Mouse (Mus musculus) kidney, embryonic 14.5 days (tissue): Measurements from ENCODE around the gene Gsn. TPM values are rescaled to one million over a fixed set of nuclear protein-coding genes. Genes with fewer than 3 reads are reported as not detected.

ENCODE experiments used
- ATAC-seq: fragments of 200-750 bp; cut with Nextera tagmentation; 2 replicates; pipeline ENCODE4 v1.8.0; 2017; ENCODE audit warnings: moderate number of reproducible peaks, mild to moderate bottlenecking, moderate TSS enrichment, moderate library complexity; ENCODE audit not compliant: low FRiP score, low TSS enrichment
- H3K27ac ChIP-seq: fragments of 300-500 bp; sonication (generic); 2 replicates; pipeline ENCODE4 v1.5.1; 2014; ENCODE audit warnings: low read depth, mild to moderate bottlenecking, low read length, moderate library complexity, mixed read lengths
- H3K27me3 ChIP-seq: fragments of 300-500 bp; sonication (generic); 2 replicates; pipeline ENCODE4 v1.6.1; 2014; ENCODE audit warnings: mild to moderate bottlenecking, low read length; ENCODE audit not compliant: control insufficient read depth, insufficient read depth
- H3K36me3 ChIP-seq: fragments of 300-500 bp; sonication (generic); 2 replicates; pipeline ENCODE4 v1.6.1; 2014; ENCODE audit warnings: low read length, mixed read lengths; ENCODE audit not compliant: control insufficient read depth, insufficient read depth
- H3K4me1 ChIP-seq: fragments of 300-500 bp; sonication (generic); 2 replicates; pipeline ENCODE4 v1.6.1; 2014; ENCODE audit warnings: low read length, mixed read lengths; ENCODE audit not compliant: control insufficient read depth, insufficient read depth
- H3K4me2 ChIP-seq: fragments of 300-500 bp; sonication (generic); replicated peaks from 2 replicates; pipeline ENCODE4 v1.6.1; 2014; ENCODE audit warnings: low read depth, mild to moderate bottlenecking, low read length
- H3K4me3 ChIP-seq: fragments of 300-500 bp; sonication (generic); 2 replicates; pipeline ENCODE4 v1.5.1; 2014; ENCODE audit warnings: mild to moderate bottlenecking, low read length
- H3K9ac ChIP-seq: fragments of 300-500 bp; sonication (generic); 2 replicates; pipeline ENCODE4 v1.6.1; 2014; ENCODE audit warnings: low read depth, mild to moderate bottlenecking, low read length, moderate library complexity
- H3K9me3 ChIP-seq: fragments of 300-500 bp; sonication (generic); 2 replicates; pipeline ENCODE4 v1.6.1; 2016; ENCODE audit warnings: low read length; ENCODE audit not compliant: control insufficient read depth
- WGBS: fragments of 180-500 bp; shearing (Covaris S2); extraction: QIAGEN DNeasy Blood & Tissue Kit; methylation state at CpG from one replicate; pipeline ENCODE4 v1.1.7; 2014; 5-methylcytosine and 5-hydroxymethylcytosine counted together
- polyA plus RNA-seq: library from polyadenylated mRNA; unstranded; fragments of >200 nt; fragmentation: Nextera tagmentation; extraction: Ambion mirVana; gene quantifications from 2 replicates; pipeline ENCODE4 v1.2.1, GENCODE M21; 2014

Gene Gsn
- polyA plus RNA-seq, 1 experiment from 2014 or later = 84.2 TPM

- Histone ChIP-seq H3K4me1 (no peaks in the 10 kb centered on the region), H3K9ac (no peak overlapping the region), H3K9me3 (no peaks in the 10 kb centered on the region), H3K27ac (no peak overlapping the region), H3K36me3 (no peaks in the 10 kb centered on the region; the same call in 1 of the 2 replicates), H3K4me2 (no peak overlapping the region), H3K4me3 (no peak overlapping the region), H3K27me3 (no peaks in the 10 kb centered on the region)
- 69% methylated on average over 3 of the region's 3 CpGs for WGBS
- no peak for ATAC-seq
These were observed 36.5 kb downstream of the Gsn start for GRCm38 (mm10) chr2:35292700-35293099.

DNA sequence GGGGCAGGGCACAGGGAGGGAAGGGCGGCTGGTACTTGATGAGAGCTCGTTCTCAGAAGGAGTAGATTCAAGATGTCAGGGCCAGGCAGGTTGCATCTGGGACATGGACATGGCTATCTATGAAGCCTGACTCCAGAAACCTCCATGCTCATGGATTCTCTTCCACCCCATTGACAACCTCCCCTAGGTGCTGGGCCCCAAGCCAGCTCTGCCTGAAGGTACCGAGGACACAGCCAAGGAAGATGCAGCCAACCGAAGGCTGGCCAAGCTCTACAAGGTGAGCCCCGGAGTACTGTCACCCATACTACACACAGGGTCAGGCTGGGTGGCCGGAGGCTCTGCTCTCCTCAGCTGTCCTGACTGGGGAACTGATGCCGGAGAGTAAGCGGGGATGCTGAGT lies 37.1 kb downstream of the Gsn start:
- Histone ChIP-seq H3K4me1 (no peaks in the 10 kb centered on the region), H3K4me2 (no peak overlapping the region), H3K9me3 (no peaks in the 10 kb centered on the region), H3K27me3 (no peaks in the 10 kb centered on the region), H3K27ac (no peak overlapping the region), H3K4me3 (no peak overlapping the region), H3K9ac (no peak overlapping the region), H3K36me3 (no peaks in the 10 kb centered on the region; the same call in 1 of the 2 replicates)
- ATAC-seq = no peak
- WGBS = 91% methylated on average over 8 of the region's 8 CpGs

DNA sequence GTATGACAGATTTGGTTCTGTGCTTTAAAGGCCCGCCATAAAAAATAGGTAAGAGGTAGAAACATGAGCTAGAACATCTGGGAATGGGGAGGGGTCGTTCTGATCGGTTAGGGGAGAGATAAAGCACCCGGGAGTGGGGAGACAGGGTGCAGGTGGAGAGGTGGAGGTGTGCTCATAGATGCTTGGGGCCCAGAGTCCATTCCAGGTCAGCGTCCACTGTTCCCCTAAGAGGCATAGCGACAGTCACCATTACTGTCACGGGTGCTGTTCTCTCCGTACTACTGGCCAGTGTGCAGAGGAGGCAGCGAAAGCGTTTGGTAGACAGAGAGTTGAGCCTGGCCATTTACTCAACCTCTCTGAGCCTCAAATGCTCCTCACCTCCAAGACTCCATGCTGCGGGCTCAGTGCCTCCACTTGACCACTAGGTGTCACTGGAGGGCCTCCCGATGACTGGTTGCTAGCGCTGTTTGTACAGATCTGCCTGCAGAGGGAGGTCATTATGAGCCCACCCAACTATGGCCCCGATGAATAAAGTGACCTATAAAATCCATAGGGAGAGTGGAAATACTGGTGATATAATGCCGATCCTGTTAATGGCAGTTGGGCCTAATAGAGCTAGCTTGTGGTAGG lies 41.6 kb downstream of the Gsn start:
- no peaks in the 10 kb centered on the region for H3K9me3 ChIP-seq
- H3K4me3 ChIP-seq = no peak overlapping the region
- WGBS = 26% methylated on average over 15 of the region's 15 CpGs
- H3K27ac ChIP-seq = no peak overlapping the region
- no peaks in the 10 kb centered on the region for H3K27me3 ChIP-seq
- no peaks in the 10 kb centered on the region; the same call in 1 of the 2 replicates for H3K36me3 ChIP-seq
- no peak overlapping the region for H3K4me2 ChIP-seq
- H3K9ac ChIP-seq = no peak overlapping the region
- peak; percentile 25 for ATAC-seq
- peaks cover 8% of the 10 kb centered on the region; the same call in 1 of the 2 replicates for H3K4me1 ChIP-seq

GRCm38 (mm10) chr2:35299437-35299836 lies 43.3 kb downstream of the Gsn start:
- no peaks in the 10 kb centered on the region for H3K27me3 ChIP-seq
- H3K27ac ChIP-seq = no peak overlapping the region
- no peak overlapping the region for H3K4me3 ChIP-seq
- no peaks in the 10 kb centered on the region; the same call in 1 of the 2 replicates for H3K36me3 ChIP-seq
- WGBS = 90% methylated on average over 2 of the region's 2 CpGs
- H3K9me3 ChIP-seq = no peaks in the 10 kb centered on the region
- no peak for ATAC-seq
- peaks cover 8% of the 10 kb centered on the region; the same call in 1 of the 2 replicates for H3K4me1 ChIP-seq
- H3K4me2 ChIP-seq = no peak overlapping the region
- no peak overlapping the region for H3K9ac ChIP-seq

DNA sequence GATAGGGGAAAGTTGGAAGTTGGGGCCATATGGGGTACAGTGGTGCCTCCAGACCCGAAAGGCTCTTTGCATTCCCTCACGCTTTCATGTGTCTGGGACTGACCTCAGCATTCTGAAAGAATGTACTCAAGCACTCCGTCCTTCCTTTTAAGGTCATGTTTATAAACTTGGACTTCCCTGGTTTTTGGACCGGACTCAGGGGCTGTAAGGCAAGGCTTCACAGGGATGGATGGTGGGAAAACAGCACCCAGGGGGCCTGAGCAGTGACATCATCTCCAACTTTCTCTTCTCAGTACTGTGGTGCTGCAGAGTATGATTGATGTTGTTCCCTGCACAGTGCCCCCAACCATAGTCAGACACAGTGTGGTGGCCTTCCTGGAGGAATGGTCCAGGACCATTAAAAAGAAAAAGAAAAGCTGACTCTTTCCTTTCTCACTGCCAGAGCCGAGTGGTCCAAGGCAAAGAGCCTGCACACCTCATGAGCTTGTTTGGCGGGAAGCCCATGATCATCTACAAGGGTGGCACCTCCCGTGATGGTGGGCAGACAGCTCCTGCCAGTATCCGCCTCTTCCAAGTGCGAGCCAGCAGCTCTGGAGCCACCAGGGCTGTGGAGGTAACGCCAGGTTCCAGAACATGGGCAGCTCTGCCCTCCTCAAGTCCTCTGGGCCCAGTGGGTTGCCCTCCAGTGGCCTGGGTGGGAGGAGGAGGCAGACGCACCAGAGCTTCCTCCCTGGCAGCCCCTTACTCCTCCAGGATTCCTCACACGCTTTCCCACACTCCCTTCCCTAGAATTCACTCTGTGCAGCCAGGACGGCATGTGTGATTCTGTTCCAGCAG lies 46.1 kb downstream of the Gsn start:
- H3K27ac ChIP-seq = no peak overlapping the region; the same call in 1 of the 2 replicates
- no peaks in the 10 kb centered on the region; the same call in 1 of the 2 replicates for H3K36me3 ChIP-seq
- WGBS = 68% methylated on average over 13 of the region's 13 CpGs
- H3K9ac ChIP-seq = no peak overlapping the region
- no peaks in the 10 kb centered on the region for H3K9me3 ChIP-seq
- H3K4me2 ChIP-seq = no peak overlapping the region
- ATAC-seq = no peak; the same call in 1 of the 2 replicates
- no peak overlapping the region for H3K4me3 ChIP-seq
- H3K27me3 ChIP-seq = no peaks in the 10 kb centered on the region
- peaks cover 8% of the 10 kb centered on the region; the same call in 1 of the 2 replicates for H3K4me1 ChIP-seq

- Histone ChIP-seq H3K9ac (no peak overlapping the region), H3K4me1 (no peaks in the 10 kb centered on the region), H3K27me3 (no peaks in the 10 kb centered on the region), H3K36me3 (no peaks in the 10 kb centered on the region; the same call in 1 of the 2 replicates), H3K9me3 (no peaks in the 10 kb centered on the region), H3K4me3 (no peak overlapping the region), H3K27ac (no peak overlapping the region), H3K4me2 (no peak overlapping the region)
- ATAC-seq = no peak
- WGBS = 31% methylated on average over 1 of the region's 1 CpGs
These were observed 52.0 kb downstream of the Gsn start for GRCm38 (mm10) chr2:35308166-35308565.

DNA sequence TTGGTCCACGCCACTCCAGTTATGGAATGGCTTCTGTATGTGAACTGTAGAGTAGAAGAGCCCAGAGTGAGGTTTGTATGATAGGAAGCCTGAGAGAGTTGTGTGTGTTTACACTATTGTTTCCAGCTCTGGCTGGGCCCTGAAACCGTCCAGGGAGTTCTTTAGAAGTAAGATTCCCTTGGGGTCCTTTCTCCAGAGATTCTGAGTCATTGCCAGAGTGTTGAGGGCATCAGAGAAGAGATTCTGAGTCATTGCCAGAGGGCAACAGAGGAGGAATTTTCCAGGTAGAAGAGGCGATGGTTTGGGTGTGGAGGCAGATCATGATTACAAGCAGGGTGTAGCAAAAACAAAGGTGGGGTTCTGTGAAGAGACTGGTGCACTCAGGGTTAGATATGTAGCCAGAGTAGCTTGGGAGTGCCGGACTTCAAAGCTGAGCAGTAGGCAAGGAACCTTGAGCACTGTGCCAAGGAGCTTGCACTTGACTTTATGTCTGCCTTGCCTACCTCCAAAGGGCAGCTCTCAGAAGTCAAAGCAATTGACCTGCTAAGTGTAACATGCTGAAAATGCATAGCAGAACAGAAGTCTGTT lies 53.8 kb downstream of the Gsn start:
- no peaks in the 10 kb centered on the region for H3K36me3 ChIP-seq
- WGBS = 88% methylated on average over 4 of the region's 4 CpGs
- H3K4me2 ChIP-seq = no peak overlapping the region
- H3K9me3 ChIP-seq = no peaks in the 10 kb centered on the region
- no peak for ATAC-seq
- H3K27me3 ChIP-seq = no peaks in the 10 kb centered on the region
- H3K4me3 ChIP-seq = no peak overlapping the region
- 0 out of 2 replicates have a peak, but pooled peaks cover 2% of the 10 kb centered on the region for H3K4me1 ChIP-seq
- no peak overlapping the region for H3K9ac ChIP-seq
- H3K27ac ChIP-seq = no peak overlapping the region

DNA sequence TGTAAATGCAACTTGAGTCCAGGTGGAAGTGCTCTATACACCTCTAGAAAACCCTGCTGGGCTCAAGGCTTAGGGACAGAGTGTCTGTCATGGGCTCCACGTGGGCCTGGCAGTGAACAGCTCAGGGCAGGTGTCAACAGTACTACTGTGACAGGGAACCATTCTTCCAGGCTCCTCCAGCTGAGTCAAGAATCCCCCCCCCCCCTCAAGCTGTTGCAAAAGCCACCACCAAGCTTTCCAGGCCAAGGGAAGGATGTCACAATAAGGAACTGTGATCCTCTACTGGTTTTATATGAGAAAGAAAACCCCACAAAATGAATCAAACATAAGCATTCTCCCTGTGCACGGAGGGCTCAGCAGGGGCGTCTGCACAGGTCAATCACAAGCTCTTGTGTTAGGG lies 58.1 kb downstream of the Gsn start:
- ATAC-seq = no peak
- WGBS = 52% methylated on average over 3 of the region's 3 CpGs

More for the DNA sequence above, 58.1 kb downstream of the Gsn start:
- H3K36me3 ChIP-seq = no peaks in the 10 kb centered on the region
- H3K27me3 ChIP-seq = no peaks in the 10 kb centered on the region
- no peak overlapping the region for H3K9ac ChIP-seq
- H3K4me2 ChIP-seq = no peak overlapping the region
- no peaks in the 10 kb centered on the region for H3K9me3 ChIP-seq
- H3K4me3 ChIP-seq = no peak overlapping the region
- H3K4me1 ChIP-seq = 0 out of 2 replicates have a peak, but pooled peaks cover 2% of the 10 kb centered on the region
- no peak overlapping the region for H3K27ac ChIP-seq
